Mouse (Mus musculus): Measurements from ENCODE around the gene Carns1. TPM values are rescaled to one million over a fixed set of nuclear protein-coding genes. Genes with fewer than 3 reads are reported as not detected.

Gene Carns1
- polyA plus RNA-seq, 2 experiments from 2014 or later, result 6.1 to 7.2 TPM

- no peak for ATAC-seq
Observed at GRCm38 (mm10) chr19:4149764-4150461, 25.4 kb downstream of the Carns1 start.

DNA sequence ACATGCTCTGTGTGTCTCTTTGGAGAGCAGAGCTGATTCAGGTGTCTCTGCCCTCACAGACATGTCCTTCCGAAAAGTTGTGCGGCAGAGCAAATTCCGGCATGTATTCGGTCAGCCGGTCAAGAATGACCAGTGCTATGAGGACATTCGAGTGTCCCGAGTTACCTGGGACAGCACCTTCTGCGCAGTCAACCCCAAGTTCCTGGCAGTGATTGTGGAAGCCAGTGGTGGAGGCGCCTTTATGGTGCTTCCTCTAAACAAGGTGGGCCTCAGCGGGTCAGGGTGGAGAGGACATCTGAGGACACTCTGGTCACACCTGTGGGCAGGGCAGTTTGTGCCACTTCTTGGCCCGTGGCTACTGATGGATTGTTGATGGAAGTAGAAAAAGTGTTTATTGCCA lies 26.0 kb downstream of the Carns1 start:
- ATAC-seq, result no peak

DNA sequence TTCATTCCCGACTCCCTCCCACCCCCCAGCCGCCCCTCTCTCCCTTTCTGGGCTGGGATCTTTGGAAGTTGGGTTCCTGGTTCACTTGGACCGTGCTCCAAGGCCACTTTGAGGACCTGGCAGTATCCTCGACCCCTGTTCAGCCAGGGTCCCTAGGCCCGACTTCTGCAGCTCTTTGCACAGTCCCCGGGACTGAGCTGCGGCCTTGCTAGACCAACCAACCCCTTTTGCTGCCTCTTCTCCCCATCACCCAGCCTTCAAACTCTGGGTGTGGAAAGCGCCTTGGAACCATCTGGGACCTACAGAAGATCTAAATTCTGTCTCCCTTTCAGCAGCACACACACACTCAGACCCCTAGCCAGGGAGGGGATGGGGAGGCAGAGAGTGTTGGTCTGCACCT lies 26.5 kb downstream of the Carns1 start:
- no peak for ATAC-seq

GRCm38 (mm10) chr19:4148491-4148806 lies 26.8 kb downstream of the Carns1 start, which contains the start of gene Coro1b:
Gene Coro1b (plus strand): TSS chr19:4148619.
- ATAC-seq, result peak; percentile 98

- ATAC-seq, result peak; percentile 13
Observed at GRCm38 (mm10) chr19:4147782-4148490, 27.3 kb downstream of the Carns1 start.

GRCm38 (mm10) chr19:4147022-4147405 lies 28.3 kb downstream of the Carns1 start:
- no peak for ATAC-seq

GRCm38 (mm10) chr19:4146366-4147021 lies 28.8 kb downstream of the Carns1 start:
- no peak for ATAC-seq

- ATAC-seq, result no peak
Observed at GRCm38 (mm10) chr19:4145936-4146335, 29.3 kb downstream of the Carns1 start.

GRCm38 (mm10) chr19:4144550-4145498 lies 30.5 kb downstream of the Carns1 start:
- ATAC-seq, result no peak

DNA sequence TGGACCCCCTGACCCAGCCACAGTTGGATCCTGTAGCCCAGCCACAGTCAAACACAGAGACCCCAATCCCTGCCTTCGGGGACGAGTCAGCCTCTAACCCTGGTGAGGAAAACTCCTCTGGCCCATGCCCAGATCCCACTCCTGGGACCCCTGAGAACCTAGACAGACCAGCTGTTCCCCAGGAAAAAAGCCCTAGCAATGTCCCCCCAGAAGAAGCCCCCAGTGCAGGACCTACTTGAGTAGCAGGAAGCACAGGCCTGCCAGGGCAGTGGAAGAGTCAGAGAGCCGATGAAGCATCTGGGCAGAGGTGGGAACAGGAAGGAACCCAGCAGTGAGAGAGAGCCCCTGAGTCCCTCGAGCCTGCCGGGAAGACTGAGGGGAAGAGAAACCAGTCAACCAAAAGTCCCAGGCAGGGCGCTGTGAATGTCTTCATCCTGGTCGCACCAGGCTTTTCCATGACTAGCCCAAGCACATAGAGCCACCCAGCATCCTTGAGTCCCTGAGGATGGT lies 31.5 kb downstream of the Carns1 start, which contains the start of gene Cabp4:
Gene Cabp4, minus strand, starts transcription at position 275 of the 510 bp plus-strand sequence.
- no peak for ATAC-seq

DNA sequence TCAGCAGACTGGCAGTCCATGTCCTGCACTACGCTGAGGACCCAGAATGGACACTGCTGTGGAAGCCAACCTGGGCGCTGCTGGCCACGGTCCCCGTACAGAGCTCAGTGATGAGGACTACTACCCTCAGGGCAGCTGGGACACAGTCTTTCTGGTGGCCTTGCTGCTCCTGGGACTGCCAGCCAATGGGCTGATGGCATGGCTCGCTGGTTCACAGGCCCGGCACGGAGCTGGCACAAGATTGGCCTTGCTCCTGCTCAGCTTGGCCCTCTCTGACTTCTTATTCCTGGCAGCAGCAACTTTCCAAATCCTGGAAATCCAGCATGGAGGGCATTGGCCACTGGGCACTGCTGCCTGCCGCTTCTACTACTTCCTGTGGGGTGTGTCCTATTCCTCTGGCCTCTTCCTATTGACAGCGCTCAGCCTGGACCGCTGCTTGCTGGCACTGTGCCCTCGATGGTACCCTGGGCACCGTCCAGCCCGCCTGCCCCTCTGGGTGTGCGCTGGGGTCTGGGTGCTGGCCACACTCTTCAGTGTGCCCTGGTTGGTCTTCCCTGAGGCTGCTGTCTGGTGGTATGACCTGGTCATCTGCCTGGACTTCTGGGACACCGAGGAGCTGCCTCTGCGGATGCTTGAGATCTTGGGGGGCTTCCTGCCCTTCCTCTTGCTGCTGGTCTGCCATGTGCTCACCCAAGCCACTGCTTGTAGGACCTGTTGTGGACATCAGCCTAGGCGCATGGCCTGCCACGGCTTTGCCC lies 32.7 kb downstream of the Carns1 start:
- no peak for ATAC-seq

GRCm38 (mm10) chr19:4140147-4140546 lies 35.1 kb downstream of the Carns1 start:
- ATAC-seq, result no peak

GRCm38 (mm10) chr19:4139446-4139845 lies 35.8 kb downstream of the Carns1 start, which contains the start of gene Gpr152:
Gene Gpr152 (plus strand): TSS chr19:4139787.
- ATAC-seq, result no peak

GRCm38 (mm10) chr19:4137913-4138312 lies 37.4 kb downstream of the Carns1 start:
- ATAC-seq, result no peak

- no peak for ATAC-seq
Observed at GRCm38 (mm10) chr19:4136463-4136862, 38.8 kb downstream of the Carns1 start.

DNA sequence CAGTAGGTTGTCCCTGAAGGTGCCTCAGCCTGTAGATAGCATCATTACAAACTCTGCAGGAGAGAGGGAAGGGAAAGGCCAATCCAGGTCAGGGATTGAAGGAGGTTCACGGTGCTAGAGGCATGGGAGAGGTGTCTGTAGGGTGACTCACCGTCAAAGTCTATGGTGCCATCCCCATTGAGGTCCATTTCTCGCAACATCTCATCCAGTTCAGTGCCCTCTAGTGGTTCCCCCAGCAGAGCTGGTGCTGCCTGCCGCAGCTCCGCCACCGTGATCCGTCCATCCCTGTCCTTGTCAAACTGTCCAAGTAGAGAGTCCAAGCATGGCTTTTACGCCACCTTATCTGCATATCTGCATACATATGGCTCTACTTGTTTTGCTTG lies 39.3 kb downstream of the Carns1 start:
- ATAC-seq, result peak; percentile 75

DNA sequence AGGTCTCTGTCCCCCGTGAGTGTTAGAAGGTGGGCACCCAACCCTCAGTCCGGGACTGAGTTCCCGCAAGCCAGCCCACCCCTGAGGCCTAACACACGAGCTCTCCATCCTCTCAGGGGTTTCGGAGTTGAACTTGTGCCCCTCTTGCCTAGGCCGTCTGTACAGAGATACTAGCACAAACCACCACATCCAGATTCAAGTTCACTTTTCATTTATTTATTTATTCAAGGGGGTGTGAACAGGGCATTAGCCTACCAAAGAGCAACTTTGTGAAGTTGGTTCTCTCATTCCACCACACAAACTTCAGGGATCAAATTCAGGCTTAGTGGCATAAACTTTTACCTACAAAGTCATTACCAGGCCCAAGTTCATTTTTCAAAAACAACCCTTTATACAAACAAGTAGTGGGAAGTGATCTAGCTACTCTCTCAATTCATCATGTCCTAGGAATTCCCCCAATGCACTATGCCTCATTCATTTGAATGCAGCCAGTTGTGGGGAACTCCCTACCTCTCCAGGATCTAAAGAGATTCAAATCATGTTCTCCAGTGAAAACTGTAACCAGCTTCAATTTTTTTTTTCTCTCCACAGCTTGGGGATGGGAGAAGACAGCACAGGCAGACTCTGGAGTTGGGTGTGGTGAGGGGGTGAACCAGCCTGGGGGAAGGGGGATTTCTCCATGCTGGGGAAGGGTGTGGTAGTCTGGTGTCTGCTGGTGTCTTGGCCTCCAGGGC lies 39.9 kb downstream of the Carns1 start:
- peak; percentile 77 for ATAC-seq

GRCm38 (mm10) chr19:4134354-4134753 lies 40.9 kb downstream of the Carns1 start:
- no peak for ATAC-seq

- ATAC-seq, result no peak
Observed at GRCm38 (mm10) chr19:4131768-4132167, 43.5 kb downstream of the Carns1 start.

DNA sequence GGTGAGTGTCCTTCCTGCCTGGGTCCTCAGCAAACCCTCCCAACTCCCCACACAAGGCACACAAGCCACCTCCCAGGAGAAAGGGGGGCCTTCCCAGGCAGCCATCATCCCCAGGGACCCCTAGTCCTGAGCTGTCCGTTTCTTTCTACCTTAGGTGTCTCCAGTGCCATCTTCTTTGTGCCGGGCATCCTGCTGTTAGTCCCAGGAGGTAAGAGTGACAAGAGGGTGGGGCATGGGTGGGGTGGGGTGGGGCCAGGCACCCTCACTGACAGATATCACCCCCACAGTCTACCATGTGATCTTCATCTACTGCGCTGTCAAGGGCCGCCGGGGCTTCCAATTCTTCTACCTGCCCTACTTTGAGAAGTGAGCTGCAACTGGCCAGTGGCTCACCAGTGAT lies 44.2 kb downstream of the Carns1 start:
- ATAC-seq, result no peak

DNA sequence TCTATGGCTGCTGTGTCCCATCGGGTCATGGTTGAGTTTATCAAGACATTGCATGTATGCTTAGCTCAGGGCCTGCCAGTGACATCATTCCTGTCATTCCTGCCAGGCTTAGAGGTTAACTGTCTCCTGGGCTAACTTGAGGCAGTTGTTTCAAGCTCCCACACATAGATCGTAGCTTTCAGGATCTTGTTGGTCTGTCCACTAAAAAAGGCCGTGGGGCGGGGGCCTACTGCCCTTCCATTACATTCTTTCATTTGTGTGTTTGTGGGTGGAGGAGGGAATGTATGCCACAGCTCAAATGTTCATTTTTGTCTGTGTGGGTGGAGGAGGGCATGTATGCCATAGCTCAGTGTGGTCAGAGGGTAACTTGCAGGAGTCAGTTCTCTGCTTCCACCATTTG lies 45.2 kb downstream of the Carns1 start:
- ATAC-seq, result no peak
